8 mouse cellular contexts compared by ENCODE assay signal in genomic region chr9:77964084-77964483, GRCm38 (mm10). TPM values are rescaled to one million over a fixed set of nuclear protein-coding genes. Genes with fewer than 3 reads are reported as not detected.
DNase-seq lines count a peak whose midpoint lies in the region; ATAC-seq and TF ChIP-seq lines count a peak whose summit lies in the region.

No protein-coding gene starts in this region.

- no peak overlapping the region for H3K4me3 ChIP-seq in heart, embryonic 13.5 days
- H3K4me3 ChIP-seq in heart, adult 2 months, result no peak overlapping the region
- no peak overlapping the region for H3K4me3 ChIP-seq in hindbrain, embryonic 13.5 days
- no peak overlapping the region for H3K4me3 ChIP-seq in limb, embryonic 10.5 days

- no peaks in the 10 kb centered on the region for H3K27me3 ChIP-seq in heart, embryonic 13.5 days (replicated peaks)
- no peaks in the 10 kb centered on the region for H3K27me3 ChIP-seq in heart, adult 2 months (ENCODE audit: control insufficient read depth, insufficient read depth, low read length)
- no peaks in the 10 kb centered on the region for H3K27me3 ChIP-seq in hindbrain, embryonic 13.5 days
- H3K27me3 ChIP-seq in limb, embryonic 10.5 days (ENCODE audit: low read depth, poor library complexity, severe bottlenecking), result no peaks in the 10 kb centered on the region

- H3K36me3 ChIP-seq in heart, embryonic 13.5 days, result peaks cover 40% of the 10 kb centered on the region
- H3K36me3 ChIP-seq in heart, adult 2 months (ENCODE audit: control insufficient read depth, insufficient read depth, low read length), result peaks cover 8% of the 10 kb centered on the region
- peaks cover 16% of the 10 kb centered on the region for H3K36me3 ChIP-seq in hindbrain, embryonic 13.5 days
- H3K36me3 ChIP-seq in limb, embryonic 10.5 days, result peaks cover 52% of the 10 kb centered on the region

- no peaks in the 10 kb centered on the region; the same call in 1 of the 2 replicates for H3K79me2 ChIP-seq in heart, adult 2 months (replicated peaks; ENCODE audit: control insufficient read depth, insufficient read depth, low read length)

- DNase-seq in heart, adult 2 months, result no peak
- peak; percentile 37 for DNase-seq in limb, embryonic 10.5 days (ENCODE audit: low spot score)
- DNase-seq in retina, embryonic 14.5 days (ENCODE audit: low spot score), result peak; percentile 49
- no peak for DNase-seq in right cerebral cortex, adult 18-20 months
- no peak for DNase-seq in ovary, postnatal 10 days (ENCODE audit: low spot score)

- H3K4me2 ChIP-seq in heart, embryonic 13.5 days, result no peak overlapping the region
- no peak overlapping the region for H3K4me2 ChIP-seq in hindbrain, embryonic 13.5 days

- TF ChIP-seq POLR2A in heart, adult 2 months (IDR thresholded peaks at IDR 0.05; ENCODE audit: insufficient read depth, low read depth, low read length), result no peak

- peak overlapping the region; percentile 20 for H3K9ac ChIP-seq in heart, embryonic 13.5 days
- no peak overlapping the region for H3K9ac ChIP-seq in heart, adult 2 months (ENCODE audit: low read depth, low read length)
- H3K9ac ChIP-seq in hindbrain, embryonic 13.5 days, result peak overlapping the region; percentile 56

- H3K9me3 ChIP-seq in heart, embryonic 13.5 days, result no peaks in the 10 kb centered on the region
- H3K9me3 ChIP-seq in hindbrain, embryonic 13.5 days, result no peaks in the 10 kb centered on the region
- no peaks in the 10 kb centered on the region for H3K9me3 ChIP-seq in limb, embryonic 10.5 days (replicated peaks)

- no peak for TF ChIP-seq CTCF in heart, adult 2 months (IDR thresholded peaks at IDR 0.05)

- H3K27ac ChIP-seq in heart, embryonic 13.5 days (replicated peaks), result peak overlapping the region; percentile 33
- H3K27ac ChIP-seq in heart, adult 2 months, result no peak overlapping the region
- peak overlapping the region; percentile 25 for H3K27ac ChIP-seq in hindbrain, embryonic 13.5 days
- H3K27ac ChIP-seq in limb, embryonic 10.5 days, result no peak overlapping the region

- peak; percentile 51; the same call in 1 of the 2 replicates for ATAC-seq in heart, embryonic 13.5 days (ENCODE audit: extremely low read depth, insufficient number of reproducible peaks, low FRiP score, low TSS enrichment)
- ATAC-seq in hindbrain, embryonic 13.5 days (ENCODE audit: low FRiP score), result peak; percentile 79
- no peak for ATAC-seq in erythroid progenitor cell, adult 5-6 weeks (replicated peaks; ENCODE audit: low FRiP score, poor library complexity, severe bottlenecking)

- TF ChIP-seq EP300 in heart, adult 2 months (IDR thresholded peaks at IDR 0.05; ENCODE audit: insufficient read depth, low read depth, low read length), result no peak

- 53% methylated on average over 14 of the region's 14 CpGs for WGBS in heart, embryonic 13.5 days
- WGBS in heart, adult 2 months, result 87% methylated on average over 14 of the region's 14 CpGs
- 35% methylated on average over 14 of the region's 14 CpGs for WGBS in hindbrain, embryonic 13.5 days
- WGBS in limb, embryonic 10.5 days, result 26% methylated on average over 14 of the region's 14 CpGs

- intact Hi-C loops in heart, adult 2 months (cut with DNase I), result no loop called here

- H3K4me1 ChIP-seq in heart, embryonic 13.5 days, result peaks cover 40% of the 10 kb centered on the region
- H3K4me1 ChIP-seq in heart, adult 2 months (ENCODE audit: control insufficient read depth, insufficient read depth, low read length), result peaks cover 2% of the 10 kb centered on the region
- peaks cover 15% of the 10 kb centered on the region for H3K4me1 ChIP-seq in hindbrain, embryonic 13.5 days (replicated peaks)
- H3K4me1 ChIP-seq in limb, embryonic 10.5 days, result peaks cover 11% of the 10 kb centered on the region

RNA-seq across cellular contexts. Expression of gene Elovl5, which starts 46.9 kb away (rescaled TPM):
- 65.2 and 69.6 TPM in 2 replicates for polyA plus RNA-seq in heart, embryonic 13.5 days (2015; fragmentation: Nextera tagmentation; extraction: Ambion mirVana)
- 10 to 100 TPM; 34.0 to 37.5 TPM for total RNA-seq in heart, adult 2 months (2021)
- polyA plus RNA-seq in heart, adult 2 months (2012; rRNA removed), result 35.9 and 50.2 TPM in 2 replicates
- polyA plus RNA-seq in hindbrain, embryonic 13.5 days (2015; fragmentation: Nextera tagmentation; extraction: Ambion mirVana), result 56.6 and 58.5 TPM in 2 replicates
- polyA plus RNA-seq in limb, embryonic 10.5 days (2016; fragmentation: Nextera tagmentation; extraction: Ambion mirVana), result 91.1 and 92.8 TPM in 2 replicates
- total RNA-seq in erythroid progenitor cell, adult 5-6 weeks (2015; ENCODE audit: low replicate concordance), result 10.5 and 16.2 TPM in 2 replicates
- 10.4 and 10.9 TPM in 2 replicates for total RNA-seq in erythroid progenitor cell, adult 5-6 weeks (2017; ENCODE audit: low replicate concordance)

Comparison
In these comparisons a context has a peak if more than half of its experiments do, and no peak if none do; other contexts are left out.
1. H3K27ac ChIP-seq: peak in heart, embryonic 13.5 days (single experiment) and hindbrain, embryonic 13.5 days (single experiment); none in heart, adult 2 months (single experiment) and limb, embryonic 10.5 days (single experiment).
2. DNase-seq: peak in limb, embryonic 10.5 days (single experiment) and retina, embryonic 14.5 days (single experiment); none in heart, adult 2 months (0 of 2), right cerebral cortex, adult 18-20 months (single experiment) and ovary, postnatal 10 days (single experiment).